Mouse (Mus musculus) liver, adult 2 months (tissue): ENCODE data around the gene Prtn3.

Experiments used
- CTCF ChIP-seq: fragments of 200-500 bp; IDR thresholded peaks from 2 replicates; pipeline ENCODE4 v1.5.1; 2011; ENCODE audit warnings: low read depth, low read length, control low read depth
- POLR2A ChIP-seq: fragments of 200-500 bp; IDR thresholded peaks from 2 replicates; pipeline ENCODE4 v1.6.1; 2011; ENCODE audit warnings: low read length, control low read depth; ENCODE audit not compliant: insufficient read depth; ENCODE audit errors: extremely low read depth

GRCm38 (mm10) chr10:79862925-79863324 lies 11.4 kb upstream of the Prtn3 start:
- TF ChIP-seq POLR2A (no peak), CTCF (no peak)
